11 mouse cellular contexts compared by ENCODE assay signal in genomic region chr13:63153397-63153796, GRCm38 (mm10).
DNase-seq lines count a peak whose midpoint lies in the region; ATAC-seq lines count a peak whose summit lies in the region.
"Had no signal": no experiment of that assay in that cellular context is flagged by ENCODE, and none has a peak within 500 bp of the region (broad histone marks: within the 10 kb centered on the region; RNA-seq: fewer than 3 reads in every experiment).

No protein-coding gene starts in this region.

- H3K4me1 ChIP-seq in heart, embryonic 15.5 days (replicated peaks): peaks cover 12% of the 10 kb centered on the region
- H3K4me1 ChIP-seq in embryonic facial prominence, embryonic 10.5 days: peaks cover 20% of the 10 kb centered on the region
- peaks cover 39% of the 10 kb centered on the region for H3K4me1 ChIP-seq in limb, embryonic 15.5 days

- ATAC-seq in heart, embryonic 15.5 days (replicated peaks; ENCODE audit: insufficient number of reproducible peaks, insufficient read depth, low FRiP score, low read depth): peak; percentile 47; the same call in 1 of the 2 replicates
- ATAC-seq in limb, embryonic 15.5 days (ENCODE audit: insufficient number of reproducible peaks, low FRiP score, low TSS enrichment, low read depth): no peak

- no peak overlapping the region for H3K9ac ChIP-seq in heart, embryonic 15.5 days
- H3K9ac ChIP-seq in limb, embryonic 15.5 days: no peak overlapping the region

- H3K9me3 ChIP-seq in heart, embryonic 15.5 days (replicated peaks): no peaks in the 10 kb centered on the region
- H3K9me3 ChIP-seq in embryonic facial prominence, embryonic 10.5 days: no peaks in the 10 kb centered on the region
- H3K9me3 ChIP-seq in limb, embryonic 15.5 days: no peaks in the 10 kb centered on the region

- no peaks in the 10 kb centered on the region for H3K27me3 ChIP-seq in heart, embryonic 15.5 days
- no peaks in the 10 kb centered on the region for H3K27me3 ChIP-seq in embryonic facial prominence, embryonic 10.5 days (replicated peaks; ENCODE audit: low read depth, poor library complexity, severe bottlenecking)
- no peaks in the 10 kb centered on the region for H3K27me3 ChIP-seq in limb, embryonic 15.5 days
- H3K27me3 ChIP-seq: CH12.LX had no signal

- H3K4me2 ChIP-seq in heart, embryonic 15.5 days: no peak overlapping the region
- H3K4me2 ChIP-seq in limb, embryonic 15.5 days: no peak overlapping the region

- no peak overlapping the region for H3K27ac ChIP-seq in heart, embryonic 15.5 days
- H3K27ac ChIP-seq in embryonic facial prominence, embryonic 10.5 days (replicated peaks): peak overlapping the region; percentile 67
- H3K27ac ChIP-seq in limb, embryonic 15.5 days: peak overlapping the region; percentile 38

- WGBS in heart, embryonic 15.5 days: 51% methylated on average over 2 of the region's 2 CpGs
- 42% methylated on average over 2 of the region's 2 CpGs for WGBS in embryonic facial prominence, embryonic 10.5 days
- WGBS in limb, embryonic 15.5 days: 32% methylated on average over 2 of the region's 2 CpGs

- no peak for DNase-seq in heart, postnatal 4 days
- peak; percentile 17 for DNase-seq in embryonic facial prominence, embryonic 10.5 days (ENCODE audit: low spot score)
- DNase-seq in kidney, adult 18-20 months: peak; percentile 30
- DNase-seq in neural tube, embryonic 10.5 days (ENCODE audit: extremely low spot score, low spot score): no peak
- no peak for DNase-seq in c-Kit-positive CD71-positive TER-119-positive erythroid progenitor cells, embryonic 14.5 days (ENCODE audit: low spot score)
- DNase-seq in frontal cortex, postnatal 14 days (ENCODE audit: low spot score in 2 of 2): no peak
- DNase-seq: cerebellum, postnatal 10 days; liver had no signal

- no peaks in the 10 kb centered on the region for H3K36me3 ChIP-seq in heart, embryonic 15.5 days
- H3K36me3 ChIP-seq in embryonic facial prominence, embryonic 10.5 days (replicated peaks): 0 out of 2 replicates have a peak, but pooled peaks cover 3% of the 10 kb centered on the region
- H3K36me3 ChIP-seq in limb, embryonic 15.5 days: no peaks in the 10 kb centered on the region

- H3K4me3 ChIP-seq in heart, embryonic 15.5 days: no peak overlapping the region
- H3K4me3 ChIP-seq in embryonic facial prominence, embryonic 10.5 days: no peak overlapping the region
- no peak overlapping the region for H3K4me3 ChIP-seq in limb, embryonic 15.5 days

Comparison
In these comparisons a context has a peak if more than half of its experiments do, and no peak if none do; other contexts are left out.
1. DNase-seq: peak in embryonic facial prominence, embryonic 10.5 days (single experiment) and kidney, adult 18-20 months (single experiment); none in heart, postnatal 4 days (single experiment), neural tube, embryonic 10.5 days (single experiment), c-Kit-positive CD71-positive TER-119-positive erythroid progenitor cells, embryonic 14.5 days (single experiment) and frontal cortex, postnatal 14 days (0 of 2).